Mouse (Mus musculus): ENCODE results near the gene Dock6. TPM values are rescaled to one million over a fixed set of nuclear protein-coding genes. Genes with fewer than 3 reads are reported as not detected.
"Not testable (repeated sequence)": the region's sequence is repeated elsewhere in the genome, so short reads cannot be mapped to it uniquely, and the experiment has no call there.

The Dock6 gene
- total RNA-seq, 2 experiments from 2014 or later, result 11.3 to 13.1 TPM

- DNase-seq (ENCODE audit: low spot score in 2 of 2), result no peak
These were observed 35.6 kb downstream of the Dock6 start for GRCm38 (mm10) chr9:21816716-21817305.

DNA sequence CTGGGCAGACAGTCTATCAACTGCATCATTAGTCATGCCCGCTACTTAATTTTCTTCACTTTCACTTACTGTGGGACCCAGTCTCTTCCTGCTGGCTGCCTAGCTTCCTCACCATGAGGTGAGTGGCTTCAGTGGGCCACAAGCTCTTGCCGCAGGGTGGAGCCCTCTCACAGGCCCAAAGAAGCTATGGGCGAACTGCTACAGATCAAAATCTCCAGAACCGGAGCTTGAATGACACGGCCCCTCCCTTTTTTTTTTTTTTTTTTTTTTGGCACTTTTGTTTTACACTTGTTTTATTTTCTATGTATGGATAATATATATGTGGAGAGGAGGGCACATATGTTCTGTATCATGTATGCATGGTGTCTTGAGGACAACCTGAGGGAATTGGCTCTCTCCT is 41.3 kb downstream of the Dock6 start:
- no peak for DNase-seq (ENCODE audit: low spot score in 2 of 2)

DNA sequence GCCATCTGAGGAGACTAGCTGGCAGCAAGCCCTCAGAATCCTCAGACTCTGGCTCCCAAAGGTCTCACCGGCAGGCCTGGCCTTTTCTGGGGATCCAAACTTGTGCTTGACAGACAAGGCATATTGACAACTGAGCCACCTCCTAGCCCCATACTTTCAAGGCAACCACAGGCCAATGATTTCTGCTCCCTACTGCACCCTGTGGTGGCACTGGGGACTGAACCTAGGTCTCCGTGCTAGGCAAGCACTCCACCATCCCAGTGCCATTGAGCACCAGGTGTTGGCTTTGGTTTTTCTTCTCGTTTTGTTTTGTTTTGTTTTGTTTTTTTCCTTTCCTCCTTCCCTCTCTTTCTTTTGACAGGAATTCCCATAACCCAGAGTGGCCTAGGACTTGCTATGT is 43.9 kb downstream of the Dock6 start:
- no peak for DNase-seq (ENCODE audit: low spot score in 2 of 2)

GRCm38 (mm10) chr9:21806976-21807375 is 45.5 kb downstream of the Dock6 start:
- no peak for DNase-seq (ENCODE audit: low spot score in 2 of 2)

- DNase-seq (ENCODE audit: low spot score in 2 of 2), result no peak
These were observed 46.1 kb downstream of the Dock6 start for GRCm38 (mm10) chr9:21806363-21806762.

DNA sequence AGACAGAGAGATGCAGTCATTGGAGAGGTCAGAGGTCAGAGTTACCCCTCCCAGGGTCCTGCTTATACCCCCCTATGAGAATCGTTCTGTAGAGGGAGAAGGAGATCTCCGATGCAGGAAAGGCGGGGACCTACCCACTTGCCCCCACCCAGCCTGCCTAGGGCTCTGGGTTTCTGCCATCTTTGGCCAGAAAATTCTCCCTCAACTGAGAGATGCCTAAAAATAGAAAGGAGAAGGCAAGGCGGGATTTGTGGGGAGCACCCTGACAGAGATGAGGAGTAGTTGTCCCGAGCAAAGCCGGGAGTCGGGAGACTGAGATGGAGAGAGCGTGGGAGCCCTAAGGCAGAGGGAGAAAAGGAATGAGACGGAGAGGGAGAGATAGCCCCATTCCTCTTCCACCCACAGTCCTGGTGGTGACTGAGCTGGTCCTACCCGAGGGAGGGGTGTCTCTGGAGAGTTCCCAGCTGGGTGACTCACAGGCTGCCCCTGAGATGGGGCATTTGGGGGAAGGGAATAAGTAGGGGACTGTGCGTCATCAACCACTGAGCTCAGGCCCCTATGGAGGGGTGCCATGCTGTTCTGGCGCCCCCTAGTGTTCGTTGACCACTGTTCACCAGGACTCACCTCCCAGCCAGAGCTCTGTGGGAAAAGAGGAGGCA is 48.3 kb downstream of the Dock6 start:
- DNase-seq (ENCODE audit: low spot score in 2 of 2), result peak; percentile 71 to 85

DNA sequence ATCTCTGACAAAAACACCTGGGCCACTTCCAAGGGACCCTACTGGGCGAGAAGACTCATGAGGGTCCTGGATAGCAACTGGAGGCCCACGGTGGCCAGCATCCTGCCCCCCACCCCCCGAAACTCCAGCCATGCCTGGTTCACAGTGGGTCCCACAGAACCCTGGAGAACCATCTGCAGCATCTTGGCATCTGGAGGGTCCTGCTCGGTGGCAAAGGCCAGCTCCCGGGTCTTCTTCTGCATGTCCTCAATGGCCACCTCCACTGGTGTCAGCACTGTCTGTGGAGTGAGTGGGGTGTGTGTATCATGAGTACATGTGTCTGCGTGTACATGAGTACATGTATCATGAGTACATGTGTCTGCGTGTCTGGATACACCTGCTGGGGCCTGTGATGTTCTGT is 50.8 kb downstream of the Dock6 start:
- no peak for DNase-seq (ENCODE audit: low spot score in 2 of 2)

GRCm38 (mm10) chr9:21801121-21801520 is 51.3 kb downstream of the Dock6 start:
- DNase-seq (ENCODE audit: low spot score in 2 of 2), result no peak

DNA sequence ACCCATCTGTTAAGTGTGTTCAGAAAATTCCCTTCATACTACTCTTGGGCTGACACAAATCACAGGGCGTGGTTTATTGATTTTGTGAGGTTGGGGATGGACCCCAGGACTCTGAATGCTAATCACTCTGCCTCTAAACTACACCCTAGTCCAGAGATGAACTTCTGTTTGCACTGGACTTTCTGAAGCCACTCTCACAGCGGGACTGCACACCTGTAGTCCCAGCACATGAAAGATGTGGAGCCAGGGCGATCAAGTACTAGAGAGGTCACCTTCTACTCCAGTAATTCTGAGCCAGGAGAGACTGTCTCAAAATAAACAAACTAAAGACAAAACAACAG is 53.5 kb downstream of the Dock6 start:
- DNase-seq (ENCODE audit: low spot score in 2 of 2), result no peak

DNA sequence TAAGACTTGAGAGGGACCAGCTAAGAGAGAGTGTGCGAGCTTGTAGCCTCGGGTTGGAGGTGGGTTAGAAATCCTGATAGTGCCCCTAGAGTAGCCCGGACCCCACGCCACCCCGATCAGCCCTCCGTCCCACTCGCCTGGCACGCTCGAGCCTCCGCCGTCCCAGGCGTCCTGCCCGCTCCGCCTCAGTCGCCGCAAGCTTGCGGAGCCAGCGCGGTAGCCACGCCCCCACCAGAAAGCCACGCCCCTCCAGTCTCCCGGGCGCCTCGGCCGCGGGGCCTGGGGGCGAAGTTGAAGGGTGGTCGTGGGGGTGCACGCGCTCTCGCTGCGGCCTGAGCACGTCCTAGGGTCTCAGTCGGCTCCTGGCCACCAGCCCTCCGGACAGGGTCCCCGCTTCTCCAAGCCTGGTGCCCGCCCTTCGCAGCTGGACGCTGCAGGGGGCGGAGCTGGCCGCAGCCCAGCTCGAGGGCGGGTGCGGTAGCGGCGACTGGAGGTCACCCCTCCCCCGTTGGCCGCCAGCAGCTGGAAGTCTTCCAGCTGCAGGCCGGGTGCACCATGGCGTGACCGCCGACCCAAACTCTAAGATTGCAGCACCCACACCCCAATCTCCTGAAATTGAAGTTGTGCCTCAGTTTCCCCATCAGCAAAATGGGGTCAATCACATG is 54.0 kb downstream of the Dock6 start, which contains the start of gene Kank2:
Gene Kank2 (minus strand): TSS at position 400 of the 665 bp plus-strand sequence.
- DNase-seq (ENCODE audit: low spot score in 2 of 2), result peak; percentile 41 to 63

GRCm38 (mm10) chr9:21797921-21798344 is 54.5 kb downstream of the Dock6 start:
- DNase-seq (ENCODE audit: low spot score in 2 of 2), result no peak

- no peak for DNase-seq (ENCODE audit: low spot score in 2 of 2)
These were observed 55.5 kb downstream of the Dock6 start for GRCm38 (mm10) chr9:21796919-21797318.

GRCm38 (mm10) chr9:21796259-21796658 is 56.2 kb downstream of the Dock6 start:
- no peak for DNase-seq (ENCODE audit: low spot score in 2 of 2)

GRCm38 (mm10) chr9:21795579-21795978 is 56.9 kb downstream of the Dock6 start:
- DNase-seq (ENCODE audit: low spot score in 2 of 2), result no peak

DNA sequence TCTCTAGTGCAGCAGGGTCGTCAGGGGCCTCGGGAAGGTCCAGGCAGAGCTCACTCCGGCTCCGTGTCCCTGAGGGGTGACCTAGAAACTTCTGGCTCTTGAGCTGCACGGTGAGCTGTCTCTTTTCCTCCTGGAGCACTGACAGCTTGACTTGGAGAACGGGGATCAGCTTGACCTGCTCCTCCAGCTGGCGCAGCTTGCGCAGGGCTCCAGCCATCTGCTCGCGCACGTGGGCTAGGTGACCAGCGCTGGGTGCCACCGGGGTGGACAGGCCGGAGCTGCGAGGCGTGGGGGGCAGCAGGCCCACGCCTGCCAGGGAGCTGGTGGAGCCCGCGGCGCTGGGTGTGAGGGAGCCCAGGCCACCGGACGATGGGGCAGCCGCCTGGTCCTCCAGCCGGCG is 57.5 kb downstream of the Dock6 start:
- DNase-seq (ENCODE audit: low spot score in 2 of 2), result no peak

GRCm38 (mm10) chr9:21794344-21794834 is 58.0 kb downstream of the Dock6 start:
- DNase-seq (ENCODE audit: low spot score in 2 of 2), result no peak

DNA sequence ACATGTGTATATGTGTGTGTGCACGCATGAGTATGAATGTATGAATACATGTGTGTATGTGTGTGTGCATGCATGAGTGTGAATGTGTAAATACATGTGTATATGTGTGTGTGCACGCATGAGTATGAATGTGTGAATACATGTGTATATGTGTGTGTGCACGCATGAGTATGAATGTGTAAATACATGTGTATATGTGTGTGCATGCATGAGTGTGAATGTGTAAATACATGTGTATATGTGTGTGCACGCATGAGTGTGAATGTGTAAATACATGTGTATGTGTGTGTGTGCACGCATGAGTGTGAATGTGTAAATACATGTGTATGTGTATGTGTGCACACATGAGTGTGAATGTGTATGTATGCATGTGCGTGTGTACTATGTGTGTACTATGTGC is 58.9 kb downstream of the Dock6 start:
- not testable (repeated sequence) for DNase-seq (ENCODE audit: low spot score in 2 of 2)

GRCm38 (mm10) chr9:21792644-21793043 is 59.8 kb downstream of the Dock6 start:
- peak; percentile 62 to 85 for DNase-seq (ENCODE audit: low spot score in 2 of 2)

DNA sequence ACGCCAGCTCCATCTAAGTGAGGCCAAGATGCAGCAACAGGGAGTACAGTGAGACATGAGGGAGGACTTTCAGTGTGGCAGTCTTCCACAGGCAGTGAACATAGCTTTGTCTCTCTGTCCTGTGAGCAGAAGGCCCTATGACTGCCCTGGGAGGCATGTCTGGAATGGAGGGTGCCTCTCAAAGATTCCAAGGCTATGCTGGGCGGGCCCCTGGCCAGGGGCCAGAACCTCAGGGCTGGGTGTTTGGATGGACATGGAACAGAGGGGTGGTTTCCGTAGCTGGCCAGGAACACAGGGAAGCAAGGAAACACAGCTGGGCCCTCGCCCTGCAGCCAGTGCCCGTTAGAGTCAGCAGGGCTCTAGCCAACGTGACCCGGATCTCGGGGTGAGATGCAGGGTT is 60.6 kb downstream of the Dock6 start:
- no peak for DNase-seq (ENCODE audit: low spot score in 2 of 2)

DNA sequence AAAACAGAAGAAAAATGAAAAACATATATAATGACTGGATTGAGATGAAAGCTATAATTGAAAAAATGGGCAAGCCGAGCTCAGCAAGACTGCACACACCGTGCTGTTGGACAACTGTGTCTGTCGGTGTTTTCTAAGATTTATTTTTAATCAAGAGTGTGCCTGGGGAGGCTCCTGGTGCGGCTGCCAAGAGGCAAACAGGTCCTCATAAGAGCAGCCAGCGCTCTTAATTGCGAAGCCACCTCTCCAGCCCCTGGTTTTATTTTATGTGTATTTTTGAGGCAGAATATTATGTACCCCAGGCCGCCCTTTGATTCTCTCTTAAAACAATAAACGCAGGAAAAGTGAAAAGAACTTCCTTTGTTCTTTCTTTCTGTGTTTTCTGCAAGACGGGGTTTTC is 64.2 kb downstream of the Dock6 start:
- no peak for DNase-seq (ENCODE audit: low spot score in 2 of 2)

DNA sequence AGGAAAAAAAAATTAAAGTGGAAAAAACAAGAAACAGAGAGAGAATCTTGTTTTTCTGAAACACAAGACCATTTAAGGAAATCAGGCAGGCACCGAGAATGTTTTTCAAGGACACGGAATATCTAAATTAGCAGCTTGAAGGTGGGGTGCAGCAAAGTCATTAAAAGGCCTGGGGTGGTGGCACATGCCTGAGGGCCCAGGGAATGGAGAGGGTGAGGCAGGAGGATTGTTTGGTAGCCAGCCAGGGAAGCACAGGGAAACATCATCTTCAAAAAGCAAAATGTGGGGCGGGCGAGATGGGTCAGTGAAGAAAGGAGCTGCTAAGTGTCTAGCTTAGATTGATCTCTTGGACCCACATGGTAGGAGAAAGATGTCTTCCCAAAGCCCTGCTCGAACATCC is 64.8 kb downstream of the Dock6 start:
- DNase-seq (ENCODE audit: low spot score in 2 of 2), result no peak

DNA sequence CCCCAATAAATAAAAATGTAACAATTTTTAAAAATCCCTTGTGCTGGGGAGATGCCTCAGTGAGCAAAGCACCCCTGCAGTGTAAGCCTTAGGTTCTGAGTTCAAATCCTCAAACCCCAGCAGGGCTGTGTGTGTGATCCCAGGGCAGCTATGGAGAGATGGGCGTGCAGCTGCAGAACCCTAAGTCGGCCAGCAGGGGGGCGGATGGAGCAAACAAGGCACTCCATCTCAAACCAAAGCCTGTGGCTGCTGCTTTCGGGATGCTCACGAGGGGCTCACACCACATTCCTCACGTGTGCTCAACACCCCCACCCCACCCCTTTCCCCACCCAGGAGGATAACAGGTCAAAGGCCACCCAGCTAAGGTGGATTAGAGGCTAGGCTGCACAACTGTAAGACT is 65.5 kb downstream of the Dock6 start:
- peak in 1 of 2 experiments; percentile 64 for DNase-seq (ENCODE audit: low spot score in 2 of 2)

Data from layer of hippocampus, adult 18-20 months (tissue).